Mouse (Mus musculus) heart, adult 2 months (tissue): ENCODE results near the gene Gbx2. TPM values are rescaled to one million over a fixed set of nuclear protein-coding genes. Genes with fewer than 3 reads are reported as not detected.
A peak's percentile ranks its signal among the peaks of the same experiment; 100 is the strongest.

ENCODE experiments used
- DNase-seq, 2 experiments: peaks; one replicate each; pipeline ENCODE4 v3.0.0; 2021
- H3K27ac ChIP-seq: fragments of 200-600 bp; 2 replicates; pipeline ENCODE4 v1.8.1; 2022
- H3K27me3 ChIP-seq: fragments of 200-500 bp; 2 replicates; pipeline ENCODE4 v1.6.1; 2012; ENCODE audit warnings: mild to moderate bottlenecking, low read length, inconsistent platforms, mixed read lengths; ENCODE audit not compliant: control insufficient read depth, insufficient read depth
- H3K36me3 ChIP-seq: fragments of 200-500 bp; 2 replicates; pipeline ENCODE4 v1.6.1; 2012; ENCODE audit warnings: low read length, inconsistent platforms; ENCODE audit not compliant: control insufficient read depth, insufficient read depth
- H3K4me1 ChIP-seq: fragments of 200-500 bp; 2 replicates; pipeline ENCODE4 v1.6.1; 2011; ENCODE audit warnings: low read length; ENCODE audit not compliant: control insufficient read depth, insufficient read depth
- H3K4me3 ChIP-seq: fragments of 200-600 bp; 2 replicates; pipeline ENCODE4 v1.8.1; 2022
- H3K79me2 ChIP-seq: fragments of 200-500 bp; replicated peaks from 2 replicates; pipeline ENCODE4 v1.6.1; 2012; ENCODE audit warnings: mild to moderate bottlenecking, inconsistent platforms, low read length, moderate library complexity, mixed read lengths; ENCODE audit not compliant: control insufficient read depth, insufficient read depth
- H3K9ac ChIP-seq: fragments of 200-500 bp; 2 replicates; pipeline ENCODE4 v1.6.1; 2012; ENCODE audit warnings: low read depth, mild to moderate bottlenecking, control low read depth, inconsistent platforms, low read length, mixed read lengths
- CTCF ChIP-seq: fragments of 200-600 bp; IDR thresholded peaks from 2 replicates; pipeline ENCODE4 v1.8.1; 2022; ENCODE audit warnings: antibody characterized with exemption, mild to moderate bottlenecking, moderate library complexity
- EP300 ChIP-seq: fragments of 200-500 bp; IDR thresholded peaks from 2 replicates; pipeline ENCODE4 v1.6.1; 2011; ENCODE audit warnings: low read depth, low read length, control low read depth; ENCODE audit not compliant: insufficient read depth
- POLR2A ChIP-seq: fragments of 200-500 bp; IDR thresholded peaks from 2 replicates; pipeline ENCODE4 v1.6.1; 2011; ENCODE audit warnings: mild to moderate bottlenecking, low read depth, low read length, control low read depth; ENCODE audit not compliant: insufficient read depth
- WGBS: fragments of 180-500 bp; shearing (Covaris S2); methylation state at CpG from one replicate; pipeline ENCODE4 v1.1.7; 2018; 5-methylcytosine and 5-hydroxymethylcytosine counted together
- intact Hi-C: fragments of 180-260 bp; cut with DNase I; formaldehyde crosslinking; loops from one replicate; pipeline ENCODE4 v1.15.1; 2025
- polyA plus RNA-seq: library from polyadenylated mRNA; depleted of rRNA; stranded (reverse); fragments of >200 nt; gene quantifications from 2 replicates; pipeline ENCODE4 v1.2.3, GENCODE M21; 2012
- total RNA-seq, 2 experiments: library from RNA; stranded (reverse); gene quantifications; 2 replicates each; pipeline ENCODE4 v1.2.3; 2021

Gene Gbx2
- total and polyA plus RNA-seq, 3 experiments, result 0.14 to 0.21 (median 0.18) TPM

DNA sequence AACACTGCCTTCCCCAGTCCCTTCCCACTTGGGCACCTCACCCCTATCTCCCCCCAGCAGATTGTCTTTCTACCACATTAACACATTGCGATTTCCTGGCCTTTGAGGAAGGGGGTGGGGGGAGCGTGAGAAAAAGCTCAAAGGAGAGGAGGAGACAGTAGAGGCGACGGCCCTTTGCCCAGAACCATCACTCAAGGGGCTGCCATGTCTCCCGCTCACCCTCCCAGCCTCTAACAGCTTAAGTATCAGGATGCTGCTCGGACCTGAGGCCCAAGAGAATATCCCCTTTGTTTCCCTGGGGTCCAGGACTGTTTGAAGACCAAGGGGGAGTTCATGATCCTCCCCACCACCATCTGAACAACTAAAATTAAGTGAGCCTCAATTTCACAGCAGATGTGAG is 1.8 kb downstream of the Gbx2 start:
- intact Hi-C loops, result loop anchor here (5.0 kb wide), 1 partner anchor 72 kb away; no protein-coding TSS in a partner anchor
- no peak for DNase-seq
- H3K36me3 ChIP-seq, result no peaks in the 10 kb centered on the region
- H3K4me3 ChIP-seq, result no peak overlapping the region
- H3K79me2 ChIP-seq, result no peaks in the 10 kb centered on the region
- H3K27me3 ChIP-seq, result peaks cover 50% of the 10 kb centered on the region
- H3K27ac ChIP-seq, result no peak overlapping the region
- no peaks in the 10 kb centered on the region; the same call in 1 of the 2 replicates for H3K4me1 ChIP-seq
- no peak for TF ChIP-seq EP300
- TF ChIP-seq POLR2A, result no peak
- no peak for TF ChIP-seq CTCF
- no peak overlapping the region for H3K9ac ChIP-seq
- WGBS, result 11% methylated on average over 6 of the region's 6 CpGs

DNA sequence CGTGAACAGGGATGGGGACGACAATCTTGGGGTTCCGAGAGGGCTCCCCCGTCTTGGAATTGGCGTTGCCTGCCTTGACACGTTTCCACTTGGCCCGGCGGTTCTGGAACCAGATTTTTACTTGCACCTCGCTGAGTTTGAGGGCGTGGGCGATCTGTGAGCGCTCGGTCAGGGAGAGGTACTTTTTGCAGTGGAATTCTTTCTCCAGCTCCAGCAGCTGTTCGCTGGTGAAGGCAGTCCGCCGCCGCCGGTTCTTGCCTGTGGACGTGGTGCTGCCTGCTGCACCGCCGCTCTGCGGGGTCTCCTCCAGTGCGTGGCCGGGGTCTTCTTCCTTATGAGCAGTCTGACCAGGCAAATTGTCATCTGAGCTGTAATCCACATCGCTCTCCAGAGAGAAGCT is 2.3 kb downstream of the Gbx2 start:
- H3K27me3 ChIP-seq, result peaks cover 46% of the 10 kb centered on the region

DNA sequence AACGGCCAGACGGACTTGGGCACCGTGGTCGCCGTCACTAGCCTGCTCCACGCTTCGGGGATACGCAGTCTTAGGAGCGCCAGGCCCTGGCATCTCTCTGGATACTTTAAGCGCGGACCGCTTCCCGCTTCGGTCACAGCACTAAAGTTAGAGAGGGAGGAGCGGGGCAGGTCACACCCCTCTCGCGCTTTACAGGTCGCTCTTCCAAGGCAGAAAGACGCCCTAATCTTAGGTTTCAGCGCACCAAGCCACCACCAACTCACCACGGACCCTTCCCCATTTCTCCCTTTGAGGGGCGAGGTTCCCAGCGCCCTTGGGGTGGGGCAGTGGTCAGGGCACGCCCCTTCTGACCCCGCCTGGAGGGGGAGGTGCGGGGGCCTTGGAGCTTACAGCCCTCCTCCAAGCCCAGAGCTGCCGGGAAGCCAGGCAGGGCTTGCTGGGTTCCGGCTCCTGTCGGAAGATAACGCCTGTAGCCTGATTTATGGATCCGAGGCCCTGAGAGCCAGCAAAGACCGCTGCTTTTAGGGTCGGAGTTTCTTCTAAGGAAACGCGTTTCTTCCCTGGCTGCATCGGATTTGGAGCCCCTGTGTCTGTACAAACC is 3.8 kb downstream of the Gbx2 start:
- H3K4me1 ChIP-seq, result no peaks in the 10 kb centered on the region; the same call in 1 of the 2 replicates
- no peaks in the 10 kb centered on the region for H3K36me3 ChIP-seq
- H3K9ac ChIP-seq, result no peak overlapping the region
- H3K27ac ChIP-seq, result no peak overlapping the region
- DNase-seq, result no peak
- intact Hi-C loops, result loop anchor here (5.0 kb wide), 1 partner anchor 70 kb away; no protein-coding TSS in a partner anchor
- H3K27me3 ChIP-seq, result peaks cover 44% of the 10 kb centered on the region
- H3K79me2 ChIP-seq, result no peaks in the 10 kb centered on the region
- peak overlapping the region; percentile 19; the same call in 1 of the 2 replicates for H3K4me3 ChIP-seq
- TF ChIP-seq EP300 (no peak), CTCF (no peak), POLR2A (no peak)
- WGBS, result 4% methylated on average over 35 of the region's 36 CpGs

More for the DNA sequence above, 2.3 kb downstream of the Gbx2 start:
- intact Hi-C loops, result loop anchor here (5.0 kb wide), 1 partner anchor 71 kb away; no protein-coding TSS in a partner anchor
- H3K36me3 ChIP-seq, result no peaks in the 10 kb centered on the region
- TF ChIP-seq EP300 (no peak), CTCF (no peak), POLR2A (no peak)
- no peak overlapping the region for H3K4me3 ChIP-seq
- 17% methylated on average over 25 of the region's 25 CpGs for WGBS
- H3K4me1 ChIP-seq, result no peaks in the 10 kb centered on the region; the same call in 1 of the 2 replicates
- H3K79me2 ChIP-seq, result no peaks in the 10 kb centered on the region
- no peak for DNase-seq
- H3K27ac ChIP-seq, result no peak overlapping the region
- no peak overlapping the region for H3K9ac ChIP-seq

DNA sequence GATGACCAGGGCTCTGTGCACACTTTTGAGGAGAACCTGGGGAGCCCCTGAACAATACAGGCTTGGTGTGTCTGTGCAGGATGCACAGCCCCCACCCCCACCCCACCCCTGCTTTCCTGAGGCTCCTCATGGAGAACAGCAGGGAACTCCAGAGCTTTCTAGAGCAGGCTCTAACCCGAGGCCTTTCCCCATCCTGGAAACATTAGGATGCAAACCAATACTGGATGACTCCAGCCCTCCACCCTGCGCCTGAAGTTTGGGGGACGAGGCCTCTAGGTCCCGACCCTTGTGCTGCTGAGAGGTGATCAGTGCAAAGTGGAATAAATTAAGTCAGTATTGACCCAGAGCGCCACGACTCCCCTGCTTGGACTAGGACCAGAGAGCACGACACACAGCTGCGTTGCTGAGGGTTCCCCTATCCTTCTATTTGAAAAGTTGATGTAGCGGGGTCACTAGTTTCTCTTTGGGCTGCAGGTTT is 4.4 kb downstream of the Gbx2 start:
- Histone ChIP-seq H3K36me3 (no peaks in the 10 kb centered on the region), H3K27me3 (peaks cover 44% of the 10 kb centered on the region), H3K4me1 (no peaks in the 10 kb centered on the region; the same call in 1 of the 2 replicates), H3K79me2 (no peaks in the 10 kb centered on the region), H3K27ac (no peak overlapping the region), H3K9ac (no peak overlapping the region), H3K4me3 (no peak overlapping the region)
- WGBS, result 20% methylated on average over 9 of the region's 9 CpGs
- no peak for TF ChIP-seq EP300
- TF ChIP-seq POLR2A, result no peak
- TF ChIP-seq CTCF, result no peak
- intact Hi-C loops, result loop anchor here (5.0 kb wide), 1 partner anchor 69 kb away; no protein-coding TSS in a partner anchor
- no peak for DNase-seq

DNA sequence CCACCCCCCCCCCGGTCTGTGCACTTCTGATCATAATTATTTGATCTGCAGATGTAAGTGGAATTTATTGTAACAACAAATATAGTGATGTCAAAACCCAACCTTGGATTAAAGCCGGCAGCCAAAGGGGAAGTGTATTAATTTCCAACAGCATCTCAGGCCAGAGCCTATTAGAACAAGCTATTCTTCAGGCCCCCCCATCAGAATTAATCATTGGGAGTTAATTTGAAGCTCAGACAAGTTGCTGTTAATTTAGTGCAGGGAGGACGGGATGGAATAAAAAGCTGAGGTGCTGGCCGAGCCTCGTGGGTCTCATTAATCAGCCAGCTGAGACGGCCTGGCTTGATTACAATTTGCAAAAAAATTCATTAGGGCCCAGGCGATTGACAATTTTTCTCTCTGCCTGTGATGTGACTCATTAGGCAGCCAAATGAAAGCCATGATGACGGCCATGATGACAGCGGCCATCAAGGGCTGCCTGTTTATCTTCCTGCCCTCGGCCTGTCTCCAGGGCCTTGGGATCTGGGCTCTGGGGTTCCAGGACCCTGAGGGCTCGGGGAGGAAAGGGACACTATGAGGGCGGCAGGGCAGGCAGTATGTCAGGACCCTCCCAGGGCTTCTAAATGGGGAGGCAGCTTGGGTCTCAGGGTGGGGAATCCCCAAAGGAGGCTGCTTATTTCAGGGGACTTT is 5.3 kb downstream of the Gbx2 start:
- Histone ChIP-seq H3K79me2 (no peaks in the 10 kb centered on the region), H3K4me1 (no peaks in the 10 kb centered on the region; the same call in 1 of the 2 replicates), H3K36me3 (no peaks in the 10 kb centered on the region), H3K9ac (no peak overlapping the region), H3K27ac (no peak overlapping the region), H3K4me3 (no peak overlapping the region), H3K27me3 (peaks cover 34% of the 10 kb centered on the region)
- no peak for TF ChIP-seq EP300
- no peak for TF ChIP-seq POLR2A
- TF ChIP-seq CTCF, result no peak
- intact Hi-C loops, result loop anchor here (5.0 kb wide), 1 partner anchor 68 kb away; no protein-coding TSS in a partner anchor
- WGBS, result 65% methylated on average over 12 of the region's 12 CpGs
- DNase-seq, result no peak
